Mouse (Mus musculus) CD4-positive, CD25-positive, alpha-beta regulatory T cell, adult 9 weeks (primary cell): ENCODE results near the gene Wipi2. TPM values are rescaled to one million over a fixed set of nuclear protein-coding genes. Genes with fewer than 3 reads are reported as not detected.

Source experiments
- polyA plus RNA-seq: library from polyadenylated mRNA; unstranded; fragments of 100-300 nt; shearing (Covaris generic); gene quantifications from one replicate; pipeline ENCODE4 v1.2.1, GENCODE M21; 2017

Wipi2 gene
- polyA plus RNA-seq, result 10.3 TPM

GRCm38 (mm10) chr5:142627398-142627797 is at the start of gene Wipi2:
TSS of gene Wipi2 (plus strand) at chr5:142627698.

DNA sequence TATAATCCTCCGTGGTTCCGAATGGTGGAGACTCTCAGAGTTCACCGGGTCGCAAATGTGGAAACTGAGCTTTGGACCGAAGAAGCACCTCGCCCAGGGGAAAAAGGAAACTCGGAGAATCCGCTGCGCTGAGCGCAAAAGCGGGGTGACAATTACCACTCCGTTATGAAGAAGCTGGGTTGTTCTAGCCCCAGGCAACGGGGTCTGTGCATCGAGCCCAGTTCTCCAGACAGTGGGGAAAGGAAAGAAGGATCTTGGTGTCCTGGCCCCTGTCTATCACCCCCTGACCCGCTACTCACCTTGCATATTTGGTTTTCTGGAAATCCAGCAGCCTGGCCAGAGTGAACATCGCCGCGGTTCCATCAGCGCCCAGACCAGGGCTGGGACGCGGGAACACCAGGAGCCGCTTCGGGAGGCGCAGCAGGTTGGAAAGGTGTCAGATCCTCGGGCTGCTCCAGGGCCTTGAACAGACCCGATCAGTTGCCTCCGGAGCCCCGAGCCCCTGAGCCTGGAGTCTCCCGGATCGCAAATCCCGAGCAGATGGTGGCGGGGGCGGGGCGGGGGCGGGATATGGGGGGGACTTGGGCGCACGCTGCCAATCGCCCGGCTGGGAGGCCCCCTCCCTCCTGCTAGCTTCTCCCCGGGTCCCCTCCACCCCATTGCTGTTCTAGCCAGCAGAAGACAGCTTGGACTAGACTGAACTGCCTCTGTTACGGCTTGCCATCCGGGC is 19.1 kb upstream of the Wipi2 start, which contains the start of gene Mmd2:
Mmd2 (minus strand) TSS at position 542 of the 730 bp plus-strand sequence.

GRCm38 (mm10) chr5:142692248-142692647 is 64.8 kb downstream of the Wipi2 start, which contains the start of gene Slc29a4:
TSS of gene Slc29a4 (plus strand) at chr5:142692512.

Other genes starting within 250 kb of the Wipi2 start
- gene Foxk1, start 226.2 kb upstream of the Wipi2 start, polyA plus RNA-seq, result 1.8 TPM
- 42.8 TPM for gene Ap5z1, start 163.8 kb upstream of the Wipi2 start, polyA plus RNA-seq
- gene Papolb, start 97.6 kb upstream of the Wipi2 start, polyA plus RNA-seq, result not detected
- not detected for gene Radil, start 76.6 kb upstream of the Wipi2 start, polyA plus RNA-seq
- gene Mmd2, start 18.9 kb upstream of the Wipi2 start, polyA plus RNA-seq, result not detected
- gene Slc29a4, start 64.8 kb downstream of the Wipi2 start, polyA plus RNA-seq, result 0.57 TPM
- 10.7 TPM for gene Tnrc18, start 190.0 kb downstream of the Wipi2 start, polyA plus RNA-seq